Mouse (Mus musculus) MEL (cell line): Measurements from ENCODE around the gene Prkag3. TPM values are rescaled to one million over a fixed set of nuclear protein-coding genes. Genes with fewer than 3 reads are reported as not detected.
A peak's percentile ranks its signal among the peaks of the same experiment; 100 is the strongest.

Experiments
- DNase-seq: peaks from one replicate; pipeline ENCODE4 v3.0.0; 2011; ENCODE audit warnings: low read depth, low spot score
- H3K27ac ChIP-seq: 2 replicates; pipeline ENCODE4 v1.5.1; 2012; ENCODE audit warnings: low read depth, mild to moderate bottlenecking, control low read depth, low read length, moderate library complexity; ENCODE audit not compliant: control insufficient read depth
- H3K27me3 ChIP-seq, 2 experiments: fragments of 150-350 bp in 1 of 2; sonication (generic) in 1 of 2; 2 replicates each; pipeline ENCODE4 v1.6.1; 2012; ENCODE audit warnings: low read length in 2 of 2, mild to moderate bottlenecking in 2 of 2, improper control_type of control experiment in 1 of 2, moderate library complexity in 1 of 2; ENCODE audit not compliant: insufficient read depth in 2 of 2, control insufficient read depth in 1 of 2
- H3K36me3 ChIP-seq, 2 experiments: 2 replicates each; pipeline ENCODE4 v1.6.1; 2012 to 2014; ENCODE audit warnings: low read length in 2 of 2, improper control_type of control experiment in 1 of 2, inconsistent platforms in 1 of 2, mild to moderate bottlenecking in 1 of 2; ENCODE audit not compliant: insufficient read depth in 2 of 2, control insufficient read depth in 1 of 2
- H3K4me1 ChIP-seq, 2 experiments: fragments of 150-350 bp in 1 of 2; sonication (generic) in 1 of 2; 2 replicates each; pipeline ENCODE4 v1.6.1; 2012; ENCODE audit warnings: low read length in 2 of 2, improper control_type of control experiment in 1 of 2, mild to moderate bottlenecking in 1 of 2; ENCODE audit not compliant: insufficient read depth in 2 of 2, control insufficient read depth in 1 of 2
- H3K4me3 ChIP-seq, 2 experiments: fragments of 150-350 bp in 1 of 2; sonication (generic) in 1 of 2; 2 replicates each; pipeline ENCODE4 v1.5.1; 2012; ENCODE audit warnings: low read depth in 2 of 2, low read length in 2 of 2, mild to moderate bottlenecking in 2 of 2, moderate library complexity in 2 of 2, control low read depth in 1 of 2, improper control_type of control experiment in 1 of 2; ENCODE audit not compliant: control insufficient read depth in 1 of 2, insufficient read depth in 1 of 2
- H3K79me2 ChIP-seq: 2 replicates; pipeline ENCODE4 v1.6.1; 2012; ENCODE audit warnings: mild to moderate bottlenecking, low read length, moderate library complexity; ENCODE audit not compliant: control insufficient read depth, poor library complexity, insufficient read depth
- H3K9ac ChIP-seq: 2 replicates; pipeline ENCODE4 v1.6.1; 2012; ENCODE audit warnings: low read depth, mild to moderate bottlenecking, control low read depth, low read length, moderate library complexity; ENCODE audit not compliant: control insufficient read depth, poor library complexity, severe bottlenecking
- H3K9me3 ChIP-seq: fragments of 150-350 bp; sonication (generic); replicated peaks from 2 replicates; pipeline ENCODE4 v1.6.1; 2012; ENCODE audit warnings: mild to moderate bottlenecking, low read length, improper control_type of control experiment, moderate library complexity; ENCODE audit not compliant: insufficient read depth
- BHLHE40 ChIP-seq: IDR thresholded peaks from 2 replicates; pipeline ENCODE4 v1.6.1; 2012; ENCODE audit warnings: low read depth, mild to moderate bottlenecking, inconsistent platforms, low read length, improper control_type of control experiment, borderline replicate concordance
- CHD1 ChIP-seq: IDR thresholded peaks from 2 replicates; pipeline ENCODE4 v1.6.1; 2012; ENCODE audit warnings: low read depth, mild to moderate bottlenecking, inconsistent platforms, low read length, improper control_type of control experiment
- CTCF ChIP-seq, 3 experiments: IDR thresholded peaks in 2 of 3; conservative IDR thresholded peaks in 1 of 3; 2 replicates each; pipeline ENCODE4 v1.5.1; 2011 to 2012; ENCODE audit warnings: low read length in 3 of 3, low read depth in 2 of 3, mild to moderate bottlenecking in 2 of 3, improper control_type of control experiment in 1 of 3, inconsistent platforms in 1 of 3, mixed read lengths in 1 of 3, moderate library complexity in 1 of 3; ENCODE audit not compliant: control insufficient read depth in 1 of 3, insufficient read depth in 1 of 3, poor library complexity in 1 of 3, severe bottlenecking in 1 of 3
- ELF1 ChIP-seq: IDR thresholded peaks from 2 replicates; pipeline ENCODE4 v1.6.1; 2014; ENCODE audit warnings: low read depth, mild to moderate bottlenecking, inconsistent platforms, low read length, improper control_type of control experiment, moderate library complexity
- EP300 ChIP-seq, 2 experiments: IDR thresholded peaks; 2 replicates each; pipeline ENCODE4 v1.6.1; 2011; ENCODE audit warnings: improper control_type of control experiment in 2 of 2, low read length in 2 of 2, low read depth in 1 of 2, mild to moderate bottlenecking in 1 of 2
- ETS1 ChIP-seq: IDR thresholded peaks from 2 replicates; pipeline ENCODE4 v1.6.1; 2012; ENCODE audit warnings: low read depth, mild to moderate bottlenecking, inconsistent platforms, low read length, improper control_type of control experiment, moderate library complexity
- GABPA ChIP-seq: IDR thresholded peaks from 2 replicates; pipeline ENCODE4 v1.6.1; 2012; ENCODE audit warnings: low read depth, mild to moderate bottlenecking, inconsistent platforms, low read length, improper control_type of control experiment, moderate library complexity
- GATA1 ChIP-seq: IDR thresholded peaks from 2 replicates; pipeline ENCODE4 v1.6.1; 2011; ENCODE audit warnings: low read depth, low read length, improper control_type of control experiment
- JUND ChIP-seq: IDR thresholded peaks from 2 replicates; pipeline ENCODE4 v1.6.1; 2011; ENCODE audit warnings: low read depth, mild to moderate bottlenecking, improper control_type of control experiment, low read length
- KAT2A ChIP-seq: conservative IDR thresholded peaks from 2 replicates; pipeline ENCODE4 v1.6.1; 2012; ENCODE audit warnings: low read depth, low read length, improper control_type of control experiment, inconsistent platforms
- MAX ChIP-seq: IDR thresholded peaks from 2 replicates; pipeline ENCODE4 v1.6.1; 2011; ENCODE audit warnings: low read length, improper control_type of control experiment
- MEF2A ChIP-seq: IDR thresholded peaks from 2 replicates; pipeline ENCODE4 v1.6.1; 2014; ENCODE audit warnings: low read depth, mild to moderate bottlenecking, inconsistent platforms, low read length, improper control_type of control experiment; ENCODE audit not compliant: poor library complexity, insufficient replicate concordance, severe bottlenecking; ENCODE audit errors: extremely low read depth
- MXI1 ChIP-seq: IDR thresholded peaks from 2 replicates; pipeline ENCODE4 v1.6.1; 2011; ENCODE audit warnings: mild to moderate bottlenecking, low read depth, low read length, improper control_type of control experiment
- MYB ChIP-seq: IDR thresholded peaks from 2 replicates; pipeline ENCODE4 v1.6.1; 2011; ENCODE audit warnings: mild to moderate bottlenecking, low read depth, low read length, improper control_type of control experiment
- NELFE ChIP-seq: IDR thresholded peaks from 2 replicates; pipeline ENCODE4 v1.6.1; 2011; ENCODE audit warnings: low read depth, low read length, improper control_type of control experiment
- POLR2A ChIP-seq, 2 experiments: IDR thresholded peaks; 2 replicates each; pipeline ENCODE4 v1.6.1; 2011 to 2012; ENCODE audit warnings: low read length in 2 of 2, mild to moderate bottlenecking in 2 of 2, control low read depth in 1 of 2, improper control_type of control experiment in 1 of 2, low read depth in 1 of 2, moderate library complexity in 1 of 2; ENCODE audit not compliant: control insufficient read depth in 1 of 2, insufficient read depth in 1 of 2, poor library complexity in 1 of 2
- POLR2AphosphoS2 ChIP-seq: IDR thresholded peaks from 2 replicates; pipeline ENCODE4 v1.6.1; 2011; ENCODE audit warnings: low read length, improper control_type of control experiment
- POLR2AphosphoS5 ChIP-seq: IDR thresholded peaks from 2 replicates; pipeline ENCODE4 v1.6.1; 2012; ENCODE audit warnings: low read depth, borderline replicate concordance, mild to moderate bottlenecking, inconsistent platforms, low read length, moderate library complexity, mixed read lengths
- RCOR1 ChIP-seq: IDR thresholded peaks from 2 replicates; pipeline ENCODE4 v1.6.1; 2012; ENCODE audit warnings: low read depth, mild to moderate bottlenecking, inconsistent platforms, low read length, improper control_type of control experiment
- SIN3A ChIP-seq: IDR thresholded peaks from 2 replicates; pipeline ENCODE4 v1.6.1; 2012; ENCODE audit warnings: low read length, improper control_type of control experiment, inconsistent platforms
- USF1 ChIP-seq: IDR thresholded peaks from 2 replicates; pipeline ENCODE4 v1.6.1; 2014; ENCODE audit warnings: low read depth, mild to moderate bottlenecking, inconsistent platforms, low read length, improper control_type of control experiment, moderate library complexity
- USF2 ChIP-seq, 2 experiments: IDR thresholded peaks; 2 replicates each; pipeline ENCODE4 v1.6.1; 2011 to 2012; ENCODE audit warnings: improper control_type of control experiment in 2 of 2, low read length in 2 of 2, borderline replicate concordance in 1 of 2, inconsistent platforms in 1 of 2, low read depth in 1 of 2, mild to moderate bottlenecking in 1 of 2; ENCODE audit not compliant: insufficient read depth in 1 of 2
- ZC3H11A ChIP-seq: IDR thresholded peaks from 2 replicates; pipeline ENCODE4 v1.6.1; 2012; ENCODE audit warnings: low read depth, mild to moderate bottlenecking, inconsistent platforms, low read length, improper control_type of control experiment
- ZKSCAN1 ChIP-seq: IDR thresholded peaks from 2 replicates; pipeline ENCODE4 v1.6.1; 2012; ENCODE audit warnings: low read depth, mild to moderate bottlenecking, inconsistent platforms, low read length, improper control_type of control experiment, moderate library complexity
- ZNF384 ChIP-seq: IDR thresholded peaks from 2 replicates; pipeline ENCODE4 v1.6.1; 2012; ENCODE audit warnings: low read depth, mild to moderate bottlenecking, inconsistent platforms, low read length, improper control_type of control experiment
- polyA plus RNA-seq, 2 experiments: library from polyadenylated mRNA; stranded (reverse) in 1 of 2; unstranded in 1 of 2; fragments of >175 nt in 1 of 2; fragments of >200 nt in 1 of 2; gene quantifications; 2 replicates each; pipeline versions ENCODE4 v1.2.1 to v1.2.4; 2012; ENCODE audit warnings: low replicate concordance in 2 of 2, low read depth in 1 of 2; ENCODE audit not compliant: insufficient read length in 2 of 2, insufficient read depth in 1 of 2, missing spikeins in 1 of 2
- total RNA-seq: library from RNA; depleted of rRNA; stranded (reverse); fragments of 300-350 nt; gene quantifications from 2 replicates; pipeline ENCODE4 v1.2.3, GENCODE M21; 2012

Prkag3 gene
- total and polyA plus RNA-seq, 3 experiments: 0.03 TPM; not detected in 2

DNA sequence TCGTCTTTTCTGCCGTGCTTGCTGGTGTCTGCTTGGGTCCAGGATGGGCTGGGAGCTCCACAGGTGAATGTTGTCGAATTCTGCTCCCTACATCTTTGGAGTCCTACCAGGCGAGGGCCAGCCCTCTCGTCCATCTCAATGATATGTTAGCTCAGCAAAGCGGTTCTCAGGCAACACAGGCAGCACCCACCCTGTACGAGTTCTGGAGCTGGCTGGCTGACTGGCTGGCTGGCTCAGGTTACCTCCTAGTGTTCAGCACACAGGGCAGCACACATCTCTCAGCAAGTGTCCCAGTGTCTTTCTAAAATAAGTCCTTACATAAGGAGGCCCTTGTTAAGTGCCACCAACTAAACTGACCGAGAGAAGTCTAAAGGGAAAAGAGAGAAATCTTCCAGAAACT, 20.6 kb downstream of the Prkag3 start:
- Histone ChIP-seq H3K9ac (no peak overlapping the region), H3K27me3 (no peaks in the 10 kb centered on the region), H3K27ac (no peak overlapping the region), H3K4me3 (no peak overlapping the region), H3K4me1 (peaks cover 0 to 17% of the 10 kb centered on the region in 2 experiments; a peak in 2 of 4 replicates), H3K9me3 (no peaks in the 10 kb centered on the region), H3K79me2 (no peaks in the 10 kb centered on the region), H3K36me3 (peaks cover 0 to 15% of the 10 kb centered on the region in 2 experiments; a peak in 2 of 4 replicates)
- DNase-seq: peak; percentile 12
- TF ChIP-seq ELF1 (no peak), POLR2AphosphoS5 (no peak), MEF2A (no peak), NELFE (no peak), ZKSCAN1 (no peak), KAT2A (no peak), POLR2AphosphoS2 (no peak), MYB (no peak), ZC3H11A (no peak), CHD1 (no peak), GABPA (no peak), ZNF384 (no peak)

DNA sequence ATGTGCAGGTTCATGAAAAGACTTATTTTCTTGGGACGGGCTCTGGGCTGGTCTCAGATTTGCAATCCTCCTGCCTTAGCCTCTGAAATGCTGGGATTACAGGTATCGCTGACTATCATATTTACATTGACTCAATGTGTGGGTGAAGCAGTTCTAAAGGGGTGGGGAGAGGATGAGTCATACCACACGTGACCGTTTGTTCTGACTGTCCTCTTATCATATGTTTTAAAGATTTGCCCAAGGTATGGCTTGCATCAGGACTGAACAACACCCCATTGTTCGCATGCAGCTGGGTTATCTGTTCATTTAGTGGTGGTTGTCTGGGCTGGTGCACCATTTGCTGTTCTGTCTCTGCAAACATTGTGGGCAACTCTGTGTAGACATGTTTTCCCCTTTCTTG, 22.3 kb downstream of the Prkag3 start:
- Histone ChIP-seq H3K9me3 (no peaks in the 10 kb centered on the region), H3K4me3 (no peak overlapping the region), H3K27ac (no peak overlapping the region), H3K9ac (no peak overlapping the region), H3K79me2 (no peaks in the 10 kb centered on the region), H3K4me1 (peaks cover 0 to 17% of the 10 kb centered on the region in 2 experiments; a peak in 2 of 4 replicates), H3K27me3 (no peaks in the 10 kb centered on the region), H3K36me3 (peaks cover 0 to 15% of the 10 kb centered on the region in 2 experiments; a peak in 2 of 4 replicates)
- peak; percentile 70 for DNase-seq
- TF ChIP-seq ELF1 (no peak), GABPA (no peak), SIN3A (peak; percentile 41; the same call in 1 of the 2 replicates), ZNF384 (no peak), ZKSCAN1 (no peak), MAX (peak; percentile 87), USF2 (IDR thresholded peaks at IDR 0.05; ENCODE audit: borderline replicate concordance in 1 of 2, insufficient read depth in 1 of 2, low read depth in 1 of 2, low read length in 2 of 2) (peak in 1 of 2 experiments; percentile 69; a peak in 2 of 4 replicates), MXI1 (no peak), RCOR1 (peak; percentile 73), CTCF (IDR thresholded peaks at IDR 0.05 in 2 of 3, conservative IDR thresholded peaks at IDR 0.05 in 1 of 3; ENCODE audit: control insufficient read depth in 1 of 3, insufficient read depth in 1 of 3, low read depth in 2 of 3, low read length in 3 of 3, poor library complexity in 1 of 3, severe bottlenecking in 1 of 3) (no peak), EP300 (IDR thresholded peaks at IDR 0.05; ENCODE audit: low read depth in 1 of 2, low read length in 2 of 2) (peak in 1 of 2 experiments; percentile 42; a peak in 1 of 4 replicates), ETS1 (peak; percentile 81), GATA1 (no peak; the same call in 1 of the 2 replicates), CHD1 (no peak), JUND (peak; percentile 90), USF1 (peak; percentile 92), POLR2A (IDR thresholded peaks at IDR 0.05; ENCODE audit: control insufficient read depth in 1 of 2, insufficient read depth in 1 of 2, low read depth in 1 of 2, low read length in 2 of 2, poor library complexity in 1 of 2) (no peak), BHLHE40 (peak; percentile 86)
